Mouse (Mus musculus): ENCODE measurements around the gene Traf2.

Gene Traf2

GRCm38 (mm10) chr2:25546811-25547491, at the start of gene Traf2:
Gene Traf2, minus strand, starts transcription at chr2:25546940.
- peak; percentile 95 for DNase-seq (ENCODE audit: low spot score)

GRCm38 (mm10) chr2:25591863-25592262, 45.1 kb upstream of the Traf2 start:
- DNase-seq (ENCODE audit: low spot score), result no peak

- DNase-seq (ENCODE audit: low spot score), result no peak
Observed at GRCm38 (mm10) chr2:25588227-25588907, 41.6 kb upstream of the Traf2 start.

- no peak for DNase-seq (ENCODE audit: low spot score)
Observed at GRCm38 (mm10) chr2:25587290-25587689, 40.5 kb upstream of the Traf2 start.

GRCm38 (mm10) chr2:25585601-25586000, 38.9 kb upstream of the Traf2 start:
- no peak for DNase-seq (ENCODE audit: low spot score)

- no peak for DNase-seq (ENCODE audit: low spot score)
Observed at GRCm38 (mm10) chr2:25584856-25585255, 38.1 kb upstream of the Traf2 start.

GRCm38 (mm10) chr2:25584152-25584551, 37.4 kb upstream of the Traf2 start:
- no peak for DNase-seq (ENCODE audit: low spot score)

GRCm38 (mm10) chr2:25583571-25583970, 36.8 kb upstream of the Traf2 start:
- no peak for DNase-seq (ENCODE audit: low spot score)

- DNase-seq (ENCODE audit: low spot score), result no peak
Observed at GRCm38 (mm10) chr2:25583120-25583481, 36.4 kb upstream of the Traf2 start.

- no peak for DNase-seq (ENCODE audit: low spot score)
Observed at GRCm38 (mm10) chr2:25582466-25583119, 35.9 kb upstream of the Traf2 start.

GRCm38 (mm10) chr2:25581901-25582301, 35.2 kb upstream of the Traf2 start:
- no peak for DNase-seq (ENCODE audit: low spot score)

- peak; percentile 88 for DNase-seq (ENCODE audit: low spot score)
Observed at GRCm38 (mm10) chr2:25581294-25581864, 34.6 kb upstream of the Traf2 start, which contains the start of gene Ajm1. Gene Ajm1, minus strand, starts transcription at chr2:25581757.

- no peak for DNase-seq (ENCODE audit: low spot score)
Observed at GRCm38 (mm10) chr2:25580621-25581101, 33.9 kb upstream of the Traf2 start.

GRCm38 (mm10) chr2:25579737-25580460, 33.2 kb upstream of the Traf2 start:
- DNase-seq (ENCODE audit: low spot score), result no peak

- no peak for DNase-seq (ENCODE audit: low spot score)
Observed at GRCm38 (mm10) chr2:25578796-25579736, 32.3 kb upstream of the Traf2 start.

GRCm38 (mm10) chr2:25577951-25578795, 31.4 kb upstream of the Traf2 start:
- DNase-seq (ENCODE audit: low spot score), result no peak

- no peak for DNase-seq (ENCODE audit: low spot score)
Observed at GRCm38 (mm10) chr2:25576965-25577891, 30.5 kb upstream of the Traf2 start.

GRCm38 (mm10) chr2:25576028-25576850, 29.5 kb upstream of the Traf2 start:
- DNase-seq (ENCODE audit: low spot score), result no peak

All from layer of hippocampus, adult 9-10 months (tissue).